Mouse (Mus musculus) kidney, postnatal 0 days (tissue): ENCODE data around the gene Tap1. TPM values are rescaled to one million over a fixed set of nuclear protein-coding genes. Genes with fewer than 3 reads are reported as not detected.

Source experiments
- ATAC-seq: fragments of 200-750 bp; cut with Nextera tagmentation; replicated peaks from 2 replicates; pipeline ENCODE4 v1.8.0; 2017; ENCODE audit warnings: low read depth, moderate number of reproducible peaks, moderate TSS enrichment, moderate library complexity; ENCODE audit not compliant: low FRiP score
- DNase-seq: peaks from one replicate; pipeline ENCODE4 v3.0.0-alpha.2; 2016; ENCODE audit warnings: low spot score
- H3K27ac ChIP-seq: fragments of 300-500 bp; sonication (generic); 2 replicates; pipeline ENCODE4 v1.5.1; 2014; ENCODE audit warnings: mild to moderate bottlenecking
- H3K27me3 ChIP-seq: fragments of 300-500 bp; sonication (generic); 2 replicates; pipeline ENCODE4 v1.6.1; 2014; ENCODE audit warnings: low read length, mixed read lengths; ENCODE audit not compliant: insufficient read depth
- H3K36me3 ChIP-seq: fragments of 300-500 bp; sonication (generic); 2 replicates; pipeline ENCODE4 v1.6.1; 2014; ENCODE audit warnings: low read length, mixed read lengths; ENCODE audit not compliant: insufficient read depth
- H3K4me1 ChIP-seq: fragments of 300-500 bp; sonication (generic); replicated peaks from 2 replicates; pipeline ENCODE4 v1.6.1; 2014; ENCODE audit warnings: antibody characterized with exemption, low read length, mixed read lengths; ENCODE audit not compliant: insufficient read depth
- H3K4me2 ChIP-seq: fragments of 300-500 bp; sonication (generic); 2 replicates; pipeline ENCODE4 v1.6.1; 2014; ENCODE audit warnings: mild to moderate bottlenecking, low read length, moderate library complexity, mixed read lengths
- H3K4me3 ChIP-seq: fragments of 300-500 bp; sonication (generic); replicated peaks from 2 replicates; pipeline ENCODE4 v1.5.1; 2014; ENCODE audit warnings: low read depth, low read length
- H3K9ac ChIP-seq: fragments of 300-500 bp; sonication (generic); 2 replicates; pipeline ENCODE4 v1.6.1; 2014; ENCODE audit warnings: low read depth, low read length
- H3K9me3 ChIP-seq: fragments of 300-500 bp; sonication (generic); replicated peaks from 2 replicates; pipeline ENCODE4 v1.6.1; 2016; ENCODE audit warnings: low read length, inconsistent platforms, mixed read lengths
- CTCF ChIP-seq: IDR thresholded peaks from 2 replicates; pipeline ENCODE4 v1.5.1; 2016; ENCODE audit warnings: antibody characterized with exemption, low read depth, mild to moderate bottlenecking, moderate library complexity
- WGBS: fragments of 180-500 bp; shearing (Covaris S2); extraction: QIAGEN DNeasy Blood & Tissue Kit; methylation state at CpG from one replicate; pipeline ENCODE4 v1.1.7; 2014; 5-methylcytosine and 5-hydroxymethylcytosine counted together
- polyA plus RNA-seq: library from polyadenylated mRNA; unstranded; fragments of >200 nt; fragmentation: Nextera tagmentation; extraction: Ambion mirVana; gene quantifications from 2 replicates; pipeline ENCODE4 v1.2.1, GENCODE M21; 2015

Gene Tap1
- polyA plus RNA-seq, 1 experiment from 2014 or later = 8.8 TPM

GRCm38 (mm10) chr17:34196491-34196890, 9.1 kb downstream of the Tap1 start:
- Histone ChIP-seq H3K36me3 (0 out of 2 replicates have a peak, but pooled peaks cover 4% of the 10 kb centered on the region), H3K4me3 (no peak overlapping the region), H3K9me3 (no peaks in the 10 kb centered on the region), H3K4me2 (no peak overlapping the region), H3K4me1 (no peaks in the 10 kb centered on the region), H3K9ac (no peak overlapping the region), H3K27ac (no peak overlapping the region), H3K27me3 (peaks cover 22% of the 10 kb centered on the region)
- no peak for ATAC-seq
- no peak for TF ChIP-seq CTCF
- 48% methylated on average over 12 of the region's 12 CpGs for WGBS
- no peak for DNase-seq

- Histone ChIP-seq H3K4me3 (peak within 1 kb of the TSS; percentile 57), H3K9me3 (no peaks in the 10 kb centered on the region), H3K9ac (peak within 1 kb of the TSS; percentile 49), H3K4me2 (peak within 1 kb of the TSS; percentile 78), H3K27ac (no peak within 1 kb of the TSS), H3K27me3 (peaks cover 17% of the 10 kb centered on the region), H3K36me3 (0 out of 2 replicates have a peak, but pooled peaks cover 4% of the 10 kb centered on the region), H3K4me1 (no peaks in the 10 kb centered on the region)
- DNase-seq (peak; percentile 96), ATAC-seq (peak; percentile 78)
- TF ChIP-seq CTCF = no peak
- WGBS = 5% methylated on average over 41 of the region's 41 CpGs
Measured at GRCm38 (mm10) chr17:34196941-34197894, 9.9 kb downstream of the Tap1 start, which contains the start of gene Psmb8. Gene Psmb8 (plus strand): TSS chr17:34197721.

- Histone ChIP-seq H3K9ac (peak overlapping the region; percentile 49), H3K4me2 (peak overlapping the region; percentile 78), H3K4me3 (peak overlapping the region; percentile 57), H3K36me3 (0 out of 2 replicates have a peak, but pooled peaks cover 4% of the 10 kb centered on the region), H3K9me3 (no peaks in the 10 kb centered on the region), H3K4me1 (no peaks in the 10 kb centered on the region), H3K27ac (no peak overlapping the region), H3K27me3 (peaks cover 15% of the 10 kb centered on the region)
- no peak for TF ChIP-seq CTCF
- ATAC-seq (no peak), DNase-seq (peak; percentile 67)
- 3% methylated on average over 32 of the region's 32 CpGs for WGBS
Measured at GRCm38 (mm10) chr17:34197904-34198520, 10.7 kb downstream of the Tap1 start.

- Histone ChIP-seq H3K36me3 (0 out of 2 replicates have a peak, but pooled peaks cover 4% of the 10 kb centered on the region), H3K27ac (no peak overlapping the region), H3K4me2 (peak overlapping the region; percentile 78), H3K27me3 (peaks cover 13% of the 10 kb centered on the region), H3K4me3 (peak overlapping the region; percentile 57), H3K4me1 (no peaks in the 10 kb centered on the region), H3K9ac (peak overlapping the region; percentile 49), H3K9me3 (no peaks in the 10 kb centered on the region)
- DNase-seq (no peak), ATAC-seq (no peak)
- no peak for TF ChIP-seq CTCF
- 13% methylated on average over 11 of the region's 11 CpGs for WGBS
Measured at GRCm38 (mm10) chr17:34198521-34198912, 11.2 kb downstream of the Tap1 start.

GRCm38 (mm10) chr17:34199050-34199619, 11.8 kb downstream of the Tap1 start:
- Histone ChIP-seq H3K4me2 (peak overlapping the region; percentile 78; the same call in 1 of the 2 replicates), H3K27me3 (peaks cover 8% of the 10 kb centered on the region)
- DNase-seq = no peak

GRCm38 (mm10) chr17:34200047-34200446, 12.7 kb downstream of the Tap1 start:
- Histone ChIP-seq H3K36me3 (no peaks in the 10 kb centered on the region), H3K4me2 (no peak overlapping the region), H3K4me1 (no peaks in the 10 kb centered on the region; the same call in 1 of the 2 replicates), H3K9ac (no peak overlapping the region), H3K9me3 (no peaks in the 10 kb centered on the region), H3K4me3 (no peak overlapping the region), H3K27ac (no peak overlapping the region), H3K27me3 (peaks cover 8% of the 10 kb centered on the region)
- ATAC-seq = no peak
- DNase-seq = no peak
- 88% methylated on average over 10 of the region's 10 CpGs for WGBS
- TF ChIP-seq CTCF = no peak

More at GRCm38 (mm10) chr17:34199050-34199619, 11.8 kb downstream of the Tap1 start:
- H3K4me1 ChIP-seq = no peaks in the 10 kb centered on the region
- no peaks in the 10 kb centered on the region for H3K9me3 ChIP-seq
- H3K27ac ChIP-seq = no peak overlapping the region
- no peak overlapping the region for H3K4me3 ChIP-seq
- ATAC-seq = no peak
- H3K36me3 ChIP-seq = 0 out of 2 replicates have a peak, but pooled peaks cover 4% of the 10 kb centered on the region
- no peak for TF ChIP-seq CTCF
- H3K9ac ChIP-seq = no peak overlapping the region
- WGBS = 70% methylated on average over 12 of the region's 12 CpGs
